In genomic region chr16:20549161-20549560, GRCm38 (mm10) we compare ENCODE assay signal across 8 mouse cellular contexts. TPM values are rescaled to one million over a fixed set of nuclear protein-coding genes. Genes with fewer than 3 reads are reported as not detected.
DNase-seq lines count a peak whose midpoint lies in the region; ATAC-seq and TF ChIP-seq lines count a peak whose summit lies in the region.

No protein-coding gene starts in this region.

- no peak for TF ChIP-seq POLR2A in cerebellum, adult 2 months (IDR thresholded peaks at IDR 0.05; ENCODE audit: borderline replicate concordance, insufficient read depth, low read length)
- TF ChIP-seq POLR2A in spleen, adult 2 months (IDR thresholded peaks at IDR 0.05; ENCODE audit: low read depth, low read length): no peak

- no peak for DNase-seq in cerebellum, adult 2 months
- no peak for DNase-seq in cerebellum, postnatal 14 days
- no peak for DNase-seq in spleen, adult 2 months (ENCODE audit: low read depth in 1 of 2, low spot score in 2 of 2)
- no peak for DNase-seq in spleen, postnatal 36 days (ENCODE audit: low spot score in 2 of 2)
- DNase-seq in spleen, postnatal 4 days (ENCODE audit: low spot score in 2 of 2): no peak
- no peak for DNase-seq in embryo, embryonic 10.5 days (ENCODE audit: low spot score)

- peak overlapping the region; percentile 88 for H3K9ac ChIP-seq in limb, embryonic 15.5 days
- peak overlapping the region; percentile 86 for H3K9ac ChIP-seq in stomach, embryonic 16.5 days (ENCODE audit: low read length)

- H3K27ac ChIP-seq in cerebellum, adult 2 months (ENCODE audit: insufficient read depth, low read length): no peak overlapping the region
- H3K27ac ChIP-seq in spleen, adult 2 months (ENCODE audit: insufficient read depth, low read length): no peak overlapping the region
- no peak overlapping the region for H3K27ac ChIP-seq in limb, embryonic 15.5 days
- no peak overlapping the region; the same call in 1 of the 2 replicates for H3K27ac ChIP-seq in stomach, embryonic 16.5 days (ENCODE audit: low read length)

- H3K36me3 ChIP-seq in spleen, adult 2 months (ENCODE audit: control insufficient read depth, insufficient read depth, low read length): peaks cover 18% of the 10 kb centered on the region
- H3K36me3 ChIP-seq in limb, embryonic 15.5 days: peaks cover 57% of the 10 kb centered on the region
- peaks cover 14% of the 10 kb centered on the region for H3K36me3 ChIP-seq in stomach, embryonic 16.5 days (ENCODE audit: control insufficient read depth, insufficient read depth, low read length)

- WGBS in cerebellum, adult 2 months: 49% methylated on average over 9 of the region's 9 CpGs
- WGBS in spleen, adult 2 months: 55% methylated on average over 9 of the region's 9 CpGs
- WGBS in limb, embryonic 15.5 days: 45% methylated on average over 9 of the region's 9 CpGs
- WGBS in stomach, embryonic 16.5 days: 43% methylated on average over 9 of the region's 9 CpGs

- no peaks in the 10 kb centered on the region; the same call in 1 of the 2 replicates for H3K4me1 ChIP-seq in cerebellum, adult 2 months (ENCODE audit: control insufficient read depth, insufficient read depth, low read length)
- peaks cover 3% of the 10 kb centered on the region; the same call in 1 of the 2 replicates for H3K4me1 ChIP-seq in spleen, adult 2 months (ENCODE audit: control insufficient read depth, insufficient read depth, insufficient read length)
- peaks cover 19% of the 10 kb centered on the region for H3K4me1 ChIP-seq in limb, embryonic 15.5 days
- peaks cover 14% of the 10 kb centered on the region for H3K4me1 ChIP-seq in stomach, embryonic 16.5 days (ENCODE audit: control insufficient read depth, insufficient read depth, low read length)

- H3K9me3 ChIP-seq in limb, embryonic 15.5 days: no peaks in the 10 kb centered on the region
- H3K9me3 ChIP-seq in stomach, embryonic 16.5 days (replicated peaks; ENCODE audit: control insufficient read depth, low read length): no peaks in the 10 kb centered on the region

- TF ChIP-seq CTCF in cerebellum, adult 2 months (IDR thresholded peaks at IDR 0.05; ENCODE audit: borderline replicate concordance, insufficient read depth, low read depth, low read length): no peak
- no peak for TF ChIP-seq CTCF in spleen, adult 2 months (IDR thresholded peaks at IDR 0.05; ENCODE audit: extremely low read depth, insufficient read depth, insufficient read length, insufficient replicate concordance)

- H3K4me2 ChIP-seq in limb, embryonic 15.5 days: peak overlapping the region; percentile 82
- H3K4me2 ChIP-seq in stomach, embryonic 16.5 days (ENCODE audit: low read depth, low read length): peak overlapping the region; percentile 79

- peak overlapping the region; percentile 84 for H3K4me3 ChIP-seq in cerebellum, adult 2 months (replicated peaks; ENCODE audit: insufficient read depth, low read depth, low read length)
- peak overlapping the region; percentile 73 for H3K4me3 ChIP-seq in spleen, adult 2 months (ENCODE audit: extremely low read depth, insufficient read depth, insufficient read length)
- H3K4me3 ChIP-seq in limb, embryonic 15.5 days: peak overlapping the region; percentile 86
- peak overlapping the region; percentile 89 for H3K4me3 ChIP-seq in stomach, embryonic 16.5 days (replicated peaks; ENCODE audit: low read length)

- ATAC-seq in limb, embryonic 15.5 days (ENCODE audit: insufficient number of reproducible peaks, low FRiP score, low TSS enrichment, low read depth): no peak
- ATAC-seq in stomach, embryonic 16.5 days (ENCODE audit: insufficient read depth, low FRiP score): no peak

- H3K27me3 ChIP-seq in cerebellum, adult 2 months (ENCODE audit: control insufficient read depth, insufficient read depth, low read length): no peaks in the 10 kb centered on the region
- no peaks in the 10 kb centered on the region for H3K27me3 ChIP-seq in spleen, adult 2 months (ENCODE audit: control insufficient read depth, insufficient read depth, low read length)
- H3K27me3 ChIP-seq in limb, embryonic 15.5 days: no peaks in the 10 kb centered on the region
- H3K27me3 ChIP-seq in stomach, embryonic 16.5 days (ENCODE audit: control insufficient read depth, insufficient read depth, low read length): no peaks in the 10 kb centered on the region

RNA-seq across cellular contexts. Expression of gene Abcf3, which starts 0.8 kb away (rescaled TPM):
- polyA plus RNA-seq in cerebellum, adult 2 months (2012; rRNA removed): 107 and 112 TPM in 2 replicates
- 27.3 and 32.6 TPM in 2 replicates for polyA plus RNA-seq in spleen, adult 2 months (2012; rRNA removed)
- 60.0 and 60.3 TPM in 2 replicates for polyA plus RNA-seq in limb, embryonic 15.5 days (2015; fragmentation: Nextera tagmentation; extraction: Ambion mirVana)
- polyA plus RNA-seq in stomach, embryonic 16.5 days (2015; fragmentation: Nextera tagmentation; extraction: Ambion mirVana): 55.0 and 63.1 TPM in 2 replicates

RNA-seq across cellular contexts. Expression of gene Ap2m1, which starts 13.9 kb away (rescaled TPM):
- 1,156 and 1,178 TPM in 2 replicates for polyA plus RNA-seq in cerebellum, adult 2 months (2012; rRNA removed)
- polyA plus RNA-seq in spleen, adult 2 months (2012; rRNA removed): 241 and 277 TPM in 2 replicates
- polyA plus RNA-seq in limb, embryonic 15.5 days (2015; fragmentation: Nextera tagmentation; extraction: Ambion mirVana): 572 and 581 TPM in 2 replicates
- 565 and 588 TPM in 2 replicates for polyA plus RNA-seq in stomach, embryonic 16.5 days (2015; fragmentation: Nextera tagmentation; extraction: Ambion mirVana)

RNA-seq across cellular contexts. Expression of gene Dvl3, which starts 32.4 kb away (rescaled TPM):
- 60.2 and 66.5 TPM in 2 replicates for polyA plus RNA-seq in cerebellum, adult 2 months (2012; rRNA removed)
- polyA plus RNA-seq in spleen, adult 2 months (2012; rRNA removed): 25.0 and 30.8 TPM in 2 replicates
- 20.9 and 22.0 TPM in 2 replicates for polyA plus RNA-seq in limb, embryonic 15.5 days (2015; fragmentation: Nextera tagmentation; extraction: Ambion mirVana)
- 17.4 and 17.6 TPM in 2 replicates for polyA plus RNA-seq in stomach, embryonic 16.5 days (2015; fragmentation: Nextera tagmentation; extraction: Ambion mirVana)

RNA-seq across cellular contexts. Expression of gene Vwa5b2, which starts 40.1 kb away (rescaled TPM):
- polyA plus RNA-seq in cerebellum, adult 2 months (2012; rRNA removed): 46.7 and 58.1 TPM in 2 replicates
- 0.07 TPM in 1 of 2 replicates, not detected in the other for polyA plus RNA-seq in spleen, adult 2 months (2012; rRNA removed)
- polyA plus RNA-seq in limb, embryonic 15.5 days (2015; fragmentation: Nextera tagmentation; extraction: Ambion mirVana): 0.55 and 0.60 TPM in 2 replicates
- 3.8 and 4.2 TPM in 2 replicates for polyA plus RNA-seq in stomach, embryonic 16.5 days (2015; fragmentation: Nextera tagmentation; extraction: Ambion mirVana)

RNA-seq across cellular contexts. Expression of gene Eif2b5, which starts 50.5 kb away (rescaled TPM):
- polyA plus RNA-seq in cerebellum, adult 2 months (2012; rRNA removed): 52.4 and 53.3 TPM in 2 replicates
- 16.6 and 17.5 TPM in 2 replicates for polyA plus RNA-seq in spleen, adult 2 months (2012; rRNA removed)
- 88.4 and 93.5 TPM in 2 replicates for polyA plus RNA-seq in limb, embryonic 15.5 days (2015; fragmentation: Nextera tagmentation; extraction: Ambion mirVana)
- polyA plus RNA-seq in stomach, embryonic 16.5 days (2015; fragmentation: Nextera tagmentation; extraction: Ambion mirVana): 93.0 and 94.7 TPM in 2 replicates
